Mouse (Mus musculus) G1E (cell line): ENCODE data around the gene Krtap9-5.

ENCODE experiments used
- CTCF ChIP-seq: IDR thresholded peaks from 2 replicates; pipeline ENCODE4 v1.5.1; 2012; ENCODE audit warnings: low read depth, low read length, inconsistent platforms, mixed read lengths
- GATA2 ChIP-seq: IDR thresholded peaks from 2 replicates; pipeline ENCODE4 v1.6.1; 2012; ENCODE audit warnings: low read depth, low read length, inconsistent platforms, borderline replicate concordance
- POLR2AphosphoS5 ChIP-seq: IDR thresholded peaks from 2 replicates; pipeline ENCODE4 v1.6.1; 2012; ENCODE audit warnings: low read depth, low read length, inconsistent platforms; ENCODE audit not compliant: insufficient replicate concordance
- TAL1 ChIP-seq: conservative IDR thresholded peaks from 2 replicates; pipeline ENCODE4 v1.6.1; 2012; ENCODE audit warnings: low read depth, low read length, inconsistent platforms, mixed read lengths

GRCm38 (mm10) chr11:99965961-99966360 is 17.7 kb downstream of the Krtap9-5 start:
- no peak for TF ChIP-seq CTCF
- no peak for TF ChIP-seq POLR2AphosphoS5
- TF ChIP-seq GATA2: no peak
- TF ChIP-seq TAL1: no peak
